Mouse (Mus musculus) gastrocnemius, adult 8-10 months (tissue): Measurements from ENCODE around the gene 4931406C07Rik. TPM values are rescaled to one million over a fixed set of nuclear protein-coding genes. Genes with fewer than 3 reads are reported as not detected.

Experiments used
- DNase-seq, 2 experiments: peaks; one replicate each; pipeline ENCODE4 v3.0.0; 2022; ENCODE audit warnings: low spot score in 2 of 2
- microRNA-seq: library from miRNA; unstranded; fragments of <30 nt; microRNA quantifications from one replicate; pipeline ENCODE4 v1.2.0, GENCODE M21; 2022
- total RNA-seq, 4 experiments: library from RNA; stranded (reverse); gene quantifications; 2 replicates each; pipeline ENCODE4 v1.2.4; 2022

The 4931406C07Rik gene
- total RNA-seq, 4 experiments from 2014 or later = 2.3 to 6.4 (median 4.2) TPM

- no peak for DNase-seq
These were observed 67.0 kb downstream of the 4931406C07Rik start, which contains the start of gene Vstm5 for GRCm38 (mm10) chr9:15239042-15239925. Gene Vstm5 (plus strand): TSS chr9:15239045.

- no peak for DNase-seq
These were observed 67.8 kb downstream of the 4931406C07Rik start for GRCm38 (mm10) chr9:15238297-15238990.

GRCm38 (mm10) chr9:15237516-15238296 lies 68.5 kb downstream of the 4931406C07Rik start:
- DNase-seq = no peak

- DNase-seq = no peak
These were observed 70.3 kb downstream of the 4931406C07Rik start for GRCm38 (mm10) chr9:15235986-15236385.

GRCm38 (mm10) chr9:15233604-15234003 lies 72.6 kb downstream of the 4931406C07Rik start:
- no peak for DNase-seq

Small RNAs within 50 kb of the gene (microRNA-seq; reads per million reads assigned to microRNA genes)
- gene Gm49349 = not detected
- not detected for gene mmu-mir-7650

Other genes with a start within 250 kb of the 4931406C07Rik start
- under 1 TPM; 0.11 to 0.89 (median 0.49) TPM for gene Hephl1, start 194.3 kb downstream of the 4931406C07Rik start, total RNA-seq
- gene Vstm5, start 67.4 kb downstream of the 4931406C07Rik start, total RNA-seq = not detected
- 10 to 100 TPM in 2 of 4 experiments, 1 to 10 TPM in 2; 9.5 to 11.0 (median 10.3) TPM for gene Med17, start 26.5 kb downstream of the 4931406C07Rik start, total RNA-seq
- 100 to 1,000 TPM in 1 of 4 experiments, 10 to 100 TPM in 3; 69.0 to 109 (median 76.8) TPM for gene Taf1d, start 234 bp downstream of the 4931406C07Rik start, total RNA-seq
- gene Cep295, start 51.3 kb upstream of the 4931406C07Rik start, total RNA-seq = 1 to 10 TPM; 5.5 to 8.2 (median 6.4) TPM
- 10 to 100 TPM in 2 of 4 experiments, 1 to 10 TPM in 2; 8.4 to 11.1 (median 9.9) TPM for gene Smco4, start 187.0 kb upstream of the 4931406C07Rik start, total RNA-seq